Mouse (Mus musculus) kidney, adult 2 months (tissue): ENCODE measurements around the gene Dgki.

Experiments used
- CTCF ChIP-seq: fragments of 200-500 bp; conservative IDR thresholded peaks from 2 replicates; pipeline ENCODE4 v1.5.1; 2011; ENCODE audit warnings: low read depth, mild to moderate bottlenecking, control low read depth, low read length, moderate library complexity, mixed read lengths; ENCODE audit not compliant: insufficient read depth, insufficient read length
- POLR2A ChIP-seq: fragments of 200-500 bp; IDR thresholded peaks from one replicate; pipeline ENCODE4 v1.6.1; 2011; ENCODE audit warnings: low read depth, low read length, control low read depth

- TF ChIP-seq CTCF (no peak), POLR2A (no peak)
These were observed 227.5 kb downstream of the Dgki start for GRCm38 (mm10) chr6:37072401-37073016.
